Mouse (Mus musculus): ENCODE results near the gene Dhrs7b.

Dhrs7b gene

GRCm38 (mm10) chr11:60895915-60896314 is 65.5 kb downstream of the Dhrs7b start:
- in situ Hi-C loops (cut with MboI, MseI) = no loop called here

DNA sequence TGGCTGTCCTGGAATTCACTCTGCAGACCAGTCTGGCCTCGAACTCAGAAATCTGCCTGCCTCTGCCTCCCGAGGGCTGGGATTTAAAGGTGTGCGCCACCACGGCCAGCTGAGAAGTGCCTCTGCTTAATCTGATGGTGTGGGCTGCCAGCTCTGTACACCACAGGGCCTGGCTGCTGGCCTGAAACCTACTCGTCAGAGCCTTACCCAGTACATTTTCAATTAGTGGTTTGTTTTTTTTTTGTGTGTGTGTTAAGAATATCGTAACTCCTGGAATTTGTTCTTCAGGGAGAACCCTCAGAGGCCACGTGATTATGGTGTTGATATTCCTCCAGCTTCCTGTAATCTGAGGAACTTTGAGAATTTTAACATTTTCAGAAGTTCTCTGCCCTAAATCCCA is 71.6 kb downstream of the Dhrs7b start:
- in situ Hi-C loops (cut with MboI, MseI) = no loop called here

DNA sequence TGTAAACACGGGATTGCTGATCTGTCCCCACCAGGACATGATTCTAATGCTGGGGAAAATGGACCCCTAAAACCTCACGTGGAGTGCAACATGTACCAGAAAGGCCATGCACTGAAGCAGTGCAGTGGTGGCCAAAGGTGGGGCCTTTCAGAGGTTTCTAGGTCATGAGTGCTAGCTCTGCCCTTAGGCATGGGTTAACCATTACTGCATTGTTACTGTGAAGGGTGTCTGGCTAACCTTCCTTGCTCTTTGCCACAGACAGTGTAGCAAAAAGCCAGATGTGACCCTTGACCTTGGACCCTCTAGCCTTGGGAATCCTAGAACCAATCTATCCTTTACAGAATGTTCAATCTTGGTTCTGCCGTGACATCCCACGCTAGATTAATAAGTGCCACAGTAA is 72.1 kb downstream of the Dhrs7b start:
- in situ Hi-C loops (cut with MboI, MseI) = no loop called here

DNA sequence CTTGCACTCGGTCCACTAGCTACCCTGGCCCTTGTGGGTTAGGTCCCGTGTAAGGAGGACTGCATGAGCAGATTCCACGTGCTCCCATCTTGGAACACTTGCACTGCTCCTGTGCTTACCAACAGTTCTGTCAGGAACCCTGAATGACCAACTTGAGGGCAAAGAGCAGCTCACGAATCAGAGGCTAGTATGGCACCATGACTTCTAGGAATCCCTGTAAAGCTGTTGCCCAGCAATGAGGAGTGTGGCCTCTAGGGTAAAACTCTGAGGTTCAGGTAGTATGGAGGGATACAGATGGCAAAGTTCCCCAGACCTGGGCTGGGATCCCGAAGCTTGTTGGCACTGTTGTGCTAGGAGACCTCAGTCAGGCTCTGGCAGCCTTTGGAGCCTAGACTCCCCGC is 73.2 kb downstream of the Dhrs7b start:
- in situ Hi-C loops (cut with MboI, MseI) = no loop called here

GRCm38 (mm10) chr11:60905407-60906120 is 75.1 kb downstream of the Dhrs7b start:
- in situ Hi-C loops (cut with MboI, MseI) = no loop called here

GRCm38 (mm10) chr11:60906449-60906848 is 76.0 kb downstream of the Dhrs7b start:
- in situ Hi-C loops (cut with MboI, MseI) = no loop called here

GRCm38 (mm10) chr11:60908073-60908472 is 77.6 kb downstream of the Dhrs7b start:
- in situ Hi-C loops (cut with MboI, MseI) = no loop called here

GRCm38 (mm10) chr11:60909626-60910025 is 79.2 kb downstream of the Dhrs7b start:
- in situ Hi-C loops (cut with MboI, MseI) = no loop called here

Measured in T-helper 1 cell (primary cell).